11 mouse cellular contexts compared by ENCODE assay signal in genomic region chr12:46721914-46722313, GRCm38 (mm10).
DNase-seq lines count a peak whose midpoint lies in the region; ATAC-seq and TF ChIP-seq lines count a peak whose summit lies in the region.
"Had no signal": no experiment of that assay in that cellular context is flagged by ENCODE, and none has a peak within 500 bp of the region (broad histone marks: within the 10 kb centered on the region; RNA-seq: fewer than 3 reads in every experiment).

No protein-coding gene starts in this region.

- no peak overlapping the region for H3K4me3 ChIP-seq in hindbrain, embryonic 14.5 days (replicated peaks; ENCODE audit: low read length)
- H3K4me3 ChIP-seq in heart, adult 2 months, result no peak overlapping the region
- H3K4me3 ChIP-seq: heart, embryonic 13.5 days had no signal

- peaks cover 19% of the 10 kb centered on the region; the same call in 1 of the 2 replicates for H3K4me1 ChIP-seq in hindbrain, embryonic 14.5 days (replicated peaks; ENCODE audit: control insufficient read depth, insufficient read depth, low read length)
- no peaks in the 10 kb centered on the region for H3K4me1 ChIP-seq in heart, adult 2 months (ENCODE audit: control insufficient read depth, insufficient read depth, low read length)
- H3K4me1 ChIP-seq: heart, embryonic 13.5 days had no signal

- intact Hi-C loops in left cerebral cortex, postnatal 4 days (cut with DNase I), result no loop called here
- intact Hi-C loops in left cerebral cortex, postnatal 25 days (cut with DNase I), result no loop called here
- intact Hi-C loops in heart, adult 2 months (cut with DNase I), result no loop called here

- TF ChIP-seq CTCF in heart, adult 2 months (IDR thresholded peaks at IDR 0.05), result no peak

- 0 out of 2 replicates have a peak overlapping the region, but pooled peaks have one; percentile 26 for H3K27ac ChIP-seq in hindbrain, embryonic 14.5 days
- no peak overlapping the region for H3K27ac ChIP-seq in heart, adult 2 months
- H3K27ac ChIP-seq: heart, embryonic 13.5 days; liver, embryonic 14.5 days had no signal

- 40% methylated on average over 8 of the region's 8 CpGs for WGBS in hindbrain, embryonic 14.5 days
- 61% methylated on average over 8 of the region's 8 CpGs for WGBS in heart, adult 2 months

- no peaks in the 10 kb centered on the region for H3K36me3 ChIP-seq in hindbrain, embryonic 14.5 days (replicated peaks; ENCODE audit: control insufficient read depth, insufficient read depth)
- no peaks in the 10 kb centered on the region for H3K36me3 ChIP-seq in heart, adult 2 months (ENCODE audit: control insufficient read depth, insufficient read depth, low read length)
- H3K36me3 ChIP-seq: heart, embryonic 13.5 days had no signal

- no peaks in the 10 kb centered on the region for H3K9me3 ChIP-seq in hindbrain, embryonic 14.5 days (ENCODE audit: control insufficient read depth, low read length)
- H3K9me3 ChIP-seq: heart, embryonic 13.5 days had no signal

- TF ChIP-seq EP300 in heart, adult 2 months (IDR thresholded peaks at IDR 0.05; ENCODE audit: insufficient read depth, low read depth, low read length), result no peak

- H3K9ac ChIP-seq in hindbrain, embryonic 14.5 days, result no peak overlapping the region; the same call in 1 of the 2 replicates
- H3K9ac ChIP-seq in heart, adult 2 months (ENCODE audit: low read depth, low read length), result no peak overlapping the region
- H3K9ac ChIP-seq: heart, embryonic 13.5 days; liver, embryonic 14.5 days had no signal

- peak; percentile 28 for DNase-seq in left cerebral cortex, postnatal 4 days
- no peak for DNase-seq in left cerebral cortex, postnatal 25 days (ENCODE audit: low spot score in 2 of 2)
- peak; percentile 85 for DNase-seq in cerebellum, adult 9-11 months
- DNase-seq in hindbrain, embryonic 14.5 days (ENCODE audit: low spot score), result no peak
- DNase-seq in retina, postnatal 1 day, result peak; percentile 8
- DNase-seq in Muller cell, postnatal 12 days (ENCODE audit: inconsistent ontology term), result no peak
- no peak for DNase-seq in right cerebral cortex, adult 18-20 months
- no peak for DNase-seq in heart, adult 2 months
- DNase-seq: adrenal gland, postnatal 10 days had no signal

- H3K79me2 ChIP-seq in heart, adult 2 months (replicated peaks; ENCODE audit: control insufficient read depth, insufficient read depth, low read length), result no peaks in the 10 kb centered on the region

- no peak for ATAC-seq in hindbrain, embryonic 14.5 days (ENCODE audit: low FRiP score)

- H3K27me3 ChIP-seq in hindbrain, embryonic 14.5 days (ENCODE audit: control insufficient read depth, insufficient read depth, low read length), result no peaks in the 10 kb centered on the region
- H3K27me3 ChIP-seq in heart, adult 2 months (ENCODE audit: control insufficient read depth, insufficient read depth, low read length), result no peaks in the 10 kb centered on the region
- H3K27me3 ChIP-seq: heart, embryonic 13.5 days had no signal

- H3K4me2 ChIP-seq in hindbrain, embryonic 14.5 days (replicated peaks), result no peak overlapping the region
- H3K4me2 ChIP-seq: heart, embryonic 13.5 days had no signal

- TF ChIP-seq POLR2A in heart, adult 2 months (IDR thresholded peaks at IDR 0.05; ENCODE audit: insufficient read depth, low read depth, low read length), result no peak

Comparison
In these comparisons a context has a peak if more than half of its experiments do, and no peak if none do; other contexts are left out.
1. DNase-seq: peak in left cerebral cortex, postnatal 4 days (single experiment), cerebellum, adult 9-11 months (single experiment) and retina, postnatal 1 day (single experiment); none in left cerebral cortex, postnatal 25 days (0 of 2), hindbrain, embryonic 14.5 days (single experiment), Muller cell, postnatal 12 days (single experiment), right cerebral cortex, adult 18-20 months (single experiment) and heart, adult 2 months (0 of 2).